Mouse (Mus musculus) neural tube, postnatal 0 days (tissue): ENCODE results near the gene A530084C06Rik. TPM values are rescaled to one million over a fixed set of nuclear protein-coding genes. Genes with fewer than 3 reads are reported as not detected.

ENCODE experiments used
- polyA plus RNA-seq: library from polyadenylated mRNA; unstranded; fragments of >200 nt; fragmentation: Nextera tagmentation; extraction: Ambion mirVana; gene quantifications from 2 replicates; pipeline ENCODE4 v1.2.1, GENCODE M21; 2015

A530084C06Rik gene
- not detected in 2 replicates for polyA plus RNA-seq

DNA sequence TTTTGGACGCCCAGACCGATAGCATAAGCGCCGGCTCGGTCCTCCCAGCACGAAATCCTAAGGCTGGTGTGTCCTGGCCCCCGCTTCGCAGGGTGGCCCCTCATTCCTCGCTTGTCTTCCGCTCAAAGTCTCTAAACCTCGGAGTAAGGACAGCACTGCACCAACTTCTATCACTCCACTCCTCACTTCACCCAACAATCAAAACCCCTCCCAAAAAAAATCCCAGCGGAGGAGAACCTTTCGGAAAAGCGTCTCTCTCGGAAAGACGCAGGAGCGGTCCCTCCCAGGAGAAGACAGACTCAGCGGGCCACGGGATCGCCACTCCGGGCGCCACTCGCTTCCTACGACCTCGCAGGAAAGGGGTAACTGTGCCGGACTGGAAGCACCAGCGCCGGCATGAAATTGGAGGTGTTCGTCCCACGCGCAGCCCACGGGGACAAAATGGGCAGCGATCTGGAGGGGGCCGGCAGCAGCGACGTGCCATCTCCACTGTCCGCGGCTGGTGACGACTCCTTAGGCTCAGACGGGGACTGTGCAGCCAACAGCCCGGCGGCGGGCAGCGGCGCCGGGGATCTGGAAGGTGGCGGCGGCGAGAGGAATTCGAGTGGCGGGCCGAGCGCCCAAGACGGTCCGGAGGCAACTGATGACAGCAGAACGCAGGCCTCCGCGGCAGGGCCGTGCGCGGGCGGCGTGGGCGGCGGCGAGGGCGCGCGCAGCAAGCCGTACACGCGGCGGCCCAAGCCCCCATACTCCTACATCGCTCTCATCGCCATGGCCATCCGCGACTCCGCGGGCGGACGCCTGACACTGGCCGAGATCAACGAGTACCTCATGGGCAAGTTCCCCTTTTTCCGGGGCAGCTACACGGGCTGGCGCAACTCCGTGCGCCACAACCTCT lies at the start of gene A530084C06Rik:
Gene A530084C06Rik, minus strand, starts transcription at position 813 of the 898 bp plus-strand sequence.

DNA sequence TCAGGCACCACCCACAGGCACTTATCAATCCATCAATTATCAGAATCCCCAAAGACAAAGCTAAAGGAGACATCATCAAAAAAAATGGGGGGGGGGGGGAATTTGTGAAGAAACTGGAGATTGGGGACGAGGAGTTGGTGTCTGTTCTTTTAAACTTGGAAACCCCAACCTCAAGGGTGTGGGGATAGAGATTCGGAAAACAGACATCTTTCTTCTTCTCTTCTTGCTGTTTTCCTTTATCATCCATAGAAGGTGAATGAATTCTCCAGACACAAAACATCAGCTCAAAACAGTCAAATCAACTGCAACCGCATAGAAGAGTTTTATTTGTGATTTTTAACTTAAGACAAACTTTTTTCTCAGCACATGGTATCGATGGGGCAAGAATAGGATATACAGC lies 3.3 kb downstream of the A530084C06Rik start, which contains the start of gene Foxq1:
Gene Foxq1, plus strand, starts transcription at position 301 of the 400 bp plus-strand sequence.

Other genes with a start within 250 kb of the A530084C06Rik start
- gene Foxq1, start 3.2 kb downstream of the A530084C06Rik start, polyA plus RNA-seq, result 2.5 and 2.6 TPM in 2 replicates
- 4.2 and 4.6 TPM in 2 replicates for gene Foxf2, start 66.5 kb upstream of the A530084C06Rik start, polyA plus RNA-seq
- 2.0 and 3.6 TPM in 2 replicates for gene Foxc1, start 247.3 kb upstream of the A530084C06Rik start, polyA plus RNA-seq